Comparison of ENCODE assay signal across 29 mouse cellular contexts in genomic region chr11:39653595-39653994, GRCm38 (mm10).
"Had no signal": no experiment of that assay in that cellular context is flagged by ENCODE, and none has a peak within 500 bp of the region (broad histone marks: within the 10 kb centered on the region; RNA-seq: fewer than 3 reads in every experiment).

No protein-coding gene starts in this region.

- ATAC-seq: hindbrain, embryonic 16.5 days; inflammation-experienced regulatory T-cells, adult 6 months; intestine, embryonic 15.5 days; intestine, postnatal 0 days had no signal

- H3K27ac ChIP-seq: gastrocnemius, adult 2 months; heart, adult 2 months; heart, embryonic 13.5 days; heart, embryonic 15.5 days; hindbrain, embryonic 10.5 days; hindbrain, embryonic 12.5 days; hindbrain, embryonic 14.5 days; intestine, embryonic 15.5 days; kidney, embryonic 15.5 days; layer of hippocampus, adult 2 months; left cerebral cortex, adult 2 months; limb, embryonic 10.5 days; limb, embryonic 12.5 days had no signal

- H3K4me2 ChIP-seq: heart, embryonic 11.5 days; heart, embryonic 13.5 days; heart, embryonic 15.5 days; hindbrain, embryonic 12.5 days; hindbrain, embryonic 14.5 days; intestine, embryonic 15.5 days; kidney, embryonic 15.5 days; limb, embryonic 12.5 days; liver, embryonic 11.5 days had no signal

- H3K4me1 ChIP-seq: heart, embryonic 13.5 days; heart, embryonic 15.5 days; hindbrain, embryonic 10.5 days; hindbrain, embryonic 12.5 days; intestine, embryonic 15.5 days; kidney, embryonic 15.5 days; limb, embryonic 10.5 days; limb, embryonic 12.5 days had no signal

- H3K9me3 ChIP-seq: heart, embryonic 13.5 days; heart, embryonic 15.5 days; hindbrain, embryonic 10.5 days; hindbrain, embryonic 12.5 days; intestine, embryonic 15.5 days; kidney, embryonic 15.5 days; limb, embryonic 10.5 days; limb, embryonic 12.5 days had no signal

- H3K27me3 ChIP-seq: heart, embryonic 13.5 days; heart, embryonic 15.5 days; hindbrain, embryonic 12.5 days; intestine, embryonic 15.5 days; kidney, embryonic 15.5 days; limb, embryonic 12.5 days had no signal

- H3K9ac ChIP-seq: heart, embryonic 13.5 days; heart, embryonic 15.5 days; hindbrain, embryonic 12.5 days; hindbrain, embryonic 14.5 days; intestine, embryonic 15.5 days; kidney, embryonic 15.5 days; limb, embryonic 12.5 days had no signal

- H3K36me3 ChIP-seq: heart, embryonic 13.5 days; heart, embryonic 15.5 days; hindbrain, embryonic 10.5 days; hindbrain, embryonic 12.5 days; intestine, embryonic 15.5 days; kidney, embryonic 15.5 days; limb, embryonic 10.5 days; limb, embryonic 12.5 days had no signal

- DNase-seq: gastrocnemius, adult 2 months; gastrocnemius, postnatal 10 days; gastrocnemius, postnatal 25 days; heart, adult 11 months; heart, adult 2 months; heart, postnatal 14 days; heart, postnatal 36 days; kidney, adult 2 months; kidney, adult 9 months; kidney, postnatal 10 days; kidney, postnatal 25 days; kidney, postnatal 4 days; liver had no signal

- H3K4me3 ChIP-seq: gastrocnemius, adult 2 months; heart, adult 2 months; heart, embryonic 13.5 days; heart, embryonic 15.5 days; hindbrain, embryonic 10.5 days; hindbrain, embryonic 12.5 days; intestine, embryonic 15.5 days; kidney, embryonic 15.5 days; layer of hippocampus, adult 2 months; left cerebral cortex, adult 2 months; limb, embryonic 10.5 days; limb, embryonic 12.5 days had no signal
